Mouse (Mus musculus): ENCODE measurements around the gene Art3. TPM values are rescaled to one million over a fixed set of nuclear protein-coding genes. Genes with fewer than 3 reads are reported as not detected.

Gene Art3
- total RNA-seq (2023), result under 1 TPM in 1 of 2 experiments, not detected in 1; 0.59 TPM

GRCm38 (mm10) chr5:92331635-92332338, at the start of gene Art3:
Art3 (plus strand) TSS chr5:92331827.

GRCm38 (mm10) chr5:92309681-92310511, 21.7 kb upstream of the Art3 start, which contains the start of gene Sdad1:
Sdad1 (minus strand) TSS chr5:92310479.

GRCm38 (mm10) chr5:92327929-92328328, 3.7 kb upstream of the Art3 start, which contains the start of gene Cxcl9:
Cxcl9 (minus strand) TSS chr5:92328079.

GRCm38 (mm10) chr5:92348794-92349413, 17.3 kb downstream of the Art3 start, which contains the start of gene Cxcl10:
Cxcl10 (minus strand) TSS chr5:92348889.

GRCm38 (mm10) chr5:92435025-92435584, 103.5 kb downstream of the Art3 start, which contains the start of gene Nup54:
Nup54 (minus strand) TSS chr5:92435219.

Other genes starting within 250 kb of the Art3 start
- 10 to 100 TPM; 51.5 to 61.9 TPM for gene G3bp2, start 248.1 kb upstream of the Art3 start, total RNA-seq (2023)
- 10 to 100 TPM; 42.4 to 45.4 TPM for gene Uso1, start 193.9 kb upstream of the Art3 start, total RNA-seq (2023)
- not detected for gene U90926, start 116.4 kb upstream of the Art3 start, total RNA-seq (2023)
- 1 to 10 TPM in 1 of 2 experiments, under 1 TPM in 1; 0.96 to 1.1 TPM for gene Ppef2, start 75.5 kb upstream of the Art3 start, total RNA-seq (2023)
- gene Naaa, start 53.7 kb upstream of the Art3 start, total RNA-seq (2023), result 10 to 100 TPM; 74.1 to 87.0 TPM
- 10 to 100 TPM; 19.5 to 19.6 TPM for gene Sdad1, start 21.3 kb upstream of the Art3 start, total RNA-seq (2023)
- gene Cxcl9, start 3.7 kb upstream of the Art3 start, total RNA-seq (2023), result under 1 TPM in 1 of 2 experiments, not detected in 1; 0.22 TPM
- gene Cxcl10, start 17.1 kb downstream of the Art3 start, total RNA-seq (2023), result 1 to 10 TPM; 6.3 to 8.0 TPM
- gene Nup54, start 103.4 kb downstream of the Art3 start, total RNA-seq (2023), result 10 to 100 TPM; 27.7 to 28.2 TPM
- 10 to 100 TPM; 31.3 to 34.8 TPM for gene Scarb2, start 175.0 kb downstream of the Art3 start, total RNA-seq (2023)
- not detected for gene Fam47e, start 223.2 kb downstream of the Art3 start, total RNA-seq (2023)

All from neutrophil, adult 83 days (primary cell).